Mouse (Mus musculus) heart, postnatal 0 days (tissue): ENCODE results near the gene Pou2f1. TPM values are rescaled to one million over a fixed set of nuclear protein-coding genes. Genes with fewer than 3 reads are reported as not detected.

Source experiments
- ATAC-seq: fragments of 200-750 bp; cut with Nextera tagmentation; 2 replicates; pipeline ENCODE4 v1.8.0; 2017; ENCODE audit warnings: low read depth, moderate number of reproducible peaks, moderate library complexity; ENCODE audit not compliant: insufficient read depth
- DNase-seq: peaks from one replicate; pipeline ENCODE4 v3.0.0-alpha.2; 2016; ENCODE audit warnings: low spot score
- H3K27ac ChIP-seq: fragments of 300-500 bp; sonication (generic); 2 replicates; pipeline ENCODE4 v1.5.1; 2014; ENCODE audit warnings: low read depth, mild to moderate bottlenecking
- H3K27me3 ChIP-seq: fragments of 300-500 bp; sonication (generic); 2 replicates; pipeline ENCODE4 v1.6.1; 2014; ENCODE audit warnings: low read length, mixed read lengths; ENCODE audit not compliant: control insufficient read depth, insufficient read depth
- H3K36me3 ChIP-seq: fragments of 300-500 bp; sonication (generic); replicated peaks from 2 replicates; pipeline ENCODE4 v1.6.1; 2014; ENCODE audit warnings: low read length, mixed read lengths; ENCODE audit not compliant: control insufficient read depth, insufficient read depth
- H3K4me1 ChIP-seq: fragments of 300-500 bp; sonication (generic); 2 replicates; pipeline ENCODE4 v1.6.1; 2014; ENCODE audit warnings: antibody characterized with exemption; ENCODE audit not compliant: control insufficient read depth, insufficient read depth
- H3K4me2 ChIP-seq: fragments of 300-500 bp; sonication (generic); 2 replicates; pipeline ENCODE4 v1.6.1; 2014; ENCODE audit warnings: low read depth, mild to moderate bottlenecking, low read length, moderate library complexity
- H3K4me3 ChIP-seq: fragments of 300-500 bp; sonication (generic); 2 replicates; pipeline ENCODE4 v1.5.1; 2014; ENCODE audit warnings: low read depth, low read length
- H3K9ac ChIP-seq: fragments of 300-500 bp; sonication (generic); replicated peaks from 2 replicates; pipeline ENCODE4 v1.6.1; 2014; ENCODE audit warnings: low read depth, low read length, mixed read lengths
- H3K9me3 ChIP-seq: fragments of 300-500 bp; sonication (generic); replicated peaks from 2 replicates; pipeline ENCODE4 v1.6.1; 2016; ENCODE audit warnings: low read length; ENCODE audit not compliant: control insufficient read depth
- CTCF ChIP-seq: IDR thresholded peaks from 2 replicates; pipeline ENCODE4 v1.5.1; 2016; ENCODE audit warnings: antibody characterized with exemption, control low read depth, low read depth
- EP300 ChIP-seq: IDR thresholded peaks from 2 replicates; pipeline ENCODE4 v1.6.1; 2016; ENCODE audit warnings: antibody characterized with exemption, low read depth
- WGBS: fragments of 180-500 bp; shearing (Covaris S2); extraction: QIAGEN DNeasy Blood & Tissue Kit; methylation state at CpG from one replicate; pipeline ENCODE4 v1.1.7; 2014; 5-methylcytosine and 5-hydroxymethylcytosine counted together
- polyA plus RNA-seq: library from polyadenylated mRNA; unstranded; fragments of >200 nt; fragmentation: Nextera tagmentation; extraction: Ambion mirVana; gene quantifications from 2 replicates; pipeline ENCODE4 v1.2.1, GENCODE M21; 2015
- total RNA-seq: library from RNA; depleted of rRNA; stranded (reverse); fragments of >200 nt; gene quantifications from 2 replicates; pipeline ENCODE4 v1.2.3, GENCODE M21; 2014; ENCODE audit warnings: low replicate concordance

The Pou2f1 gene
- total and polyA plus RNA-seq, 2 experiments from 2014 or later, result 5.2 to 27.0 TPM

DNA sequence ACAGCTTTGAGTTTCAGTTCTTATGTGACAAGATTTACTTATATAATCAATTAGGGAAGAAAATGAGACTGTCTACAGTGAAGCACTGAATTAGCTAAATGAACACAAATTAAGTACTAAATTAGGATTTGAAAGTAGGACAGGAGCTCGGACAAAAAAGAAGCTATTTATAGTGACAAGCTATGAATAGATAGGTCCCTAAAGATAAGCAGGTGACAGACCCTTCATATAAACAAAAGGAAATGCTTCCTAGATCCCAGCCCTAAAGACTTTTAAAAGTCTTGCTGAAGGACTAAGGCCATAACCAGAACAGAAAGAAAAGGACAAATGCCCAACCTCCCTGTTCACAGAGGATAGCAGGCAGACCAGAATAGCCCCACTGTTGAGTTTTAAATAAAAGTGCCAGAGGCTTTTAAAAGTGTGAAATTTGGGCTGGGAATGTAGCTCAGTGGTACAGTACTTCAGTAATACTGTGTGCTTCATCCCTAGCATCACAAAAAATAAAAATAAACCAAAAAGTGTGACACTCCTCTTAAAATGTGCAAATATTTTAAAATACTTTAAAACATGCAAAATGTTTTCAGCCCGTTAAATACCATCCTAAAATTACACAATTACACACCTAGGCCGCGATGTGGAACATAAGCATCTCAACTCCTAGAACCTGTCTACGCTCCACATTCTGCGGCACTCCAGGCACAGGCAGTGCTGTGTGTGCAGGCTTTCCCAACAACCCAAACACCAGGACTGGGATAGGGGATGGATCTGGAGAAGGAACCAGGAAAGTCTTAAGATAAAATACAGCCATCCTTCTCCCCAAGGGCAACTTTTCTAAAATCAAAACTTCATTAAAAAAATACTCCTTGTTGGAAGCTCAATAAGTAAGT, 9.0 kb downstream of the Pou2f1 start:
- 40% methylated on average over 6 of the region's 6 CpGs for WGBS
- Histone ChIP-seq H3K9ac (no peak overlapping the region), H3K4me1 (peaks cover 42% of the 10 kb centered on the region), H3K36me3 (no peaks in the 10 kb centered on the region), H3K27ac (peak overlapping the region; percentile 73), H3K4me3 (no peak overlapping the region), H3K27me3 (no peaks in the 10 kb centered on the region), H3K4me2 (peak overlapping the region; percentile 39), H3K9me3 (no peaks in the 10 kb centered on the region)
- peak; percentile 55 for DNase-seq
- no peak for TF ChIP-seq EP300
- no peak for TF ChIP-seq CTCF
- ATAC-seq, result no peak

DNA sequence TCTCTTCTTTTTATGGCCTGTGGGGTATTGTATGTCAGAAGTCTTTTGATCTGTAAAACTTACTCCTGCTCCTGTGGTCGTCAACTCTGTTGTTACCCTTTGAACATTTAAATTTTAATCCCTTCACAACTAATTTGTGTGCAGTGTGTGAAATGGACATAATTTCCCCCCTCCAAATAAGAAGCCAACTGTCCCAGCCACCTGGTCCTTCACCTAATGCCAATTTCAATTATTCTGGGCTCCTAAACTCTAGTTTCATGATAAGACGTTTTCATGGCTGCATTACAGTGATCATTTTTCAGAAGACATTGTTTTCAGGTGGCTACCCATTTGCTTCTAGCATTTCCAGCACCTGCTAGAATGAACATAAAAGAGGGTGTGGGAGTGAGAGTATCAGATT, 13.9 kb downstream of the Pou2f1 start:
- peaks cover 3% of the 10 kb centered on the region; the same call in 1 of the 2 replicates for H3K36me3 ChIP-seq
- ATAC-seq (no peak), DNase-seq (no peak)
- peaks cover 29% of the 10 kb centered on the region for H3K4me1 ChIP-seq
- no peak overlapping the region for H3K4me2 ChIP-seq
- WGBS, result 86% methylated on average over 2 of the region's 2 CpGs
- no peak overlapping the region for H3K27ac ChIP-seq
- H3K4me3 ChIP-seq, result no peak overlapping the region
- TF ChIP-seq EP300 (no peak), CTCF (no peak)
- no peak overlapping the region for H3K9ac ChIP-seq
- H3K27me3 ChIP-seq, result no peaks in the 10 kb centered on the region
- H3K9me3 ChIP-seq, result no peaks in the 10 kb centered on the region

DNA sequence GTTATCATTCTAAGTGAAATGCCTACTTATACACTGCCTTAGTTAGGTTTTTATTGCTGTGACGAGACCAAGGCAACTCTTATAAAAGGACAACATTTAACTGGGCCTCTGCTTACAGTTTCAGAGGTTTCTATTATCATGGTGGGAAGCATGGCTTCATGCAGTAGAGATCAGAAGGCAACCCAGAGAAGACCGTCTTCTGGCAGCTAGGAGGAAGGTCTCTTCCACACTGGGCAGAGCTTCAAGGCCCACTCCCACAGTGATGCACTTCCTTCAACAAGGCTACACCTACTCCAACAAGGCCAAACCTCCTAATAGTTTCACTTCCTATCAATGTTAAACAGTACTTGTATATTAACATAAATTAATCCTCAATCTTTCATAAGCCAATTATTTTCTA, 14.4 kb downstream of the Pou2f1 start:
- H3K27me3 ChIP-seq, result no peaks in the 10 kb centered on the region
- 95% methylated on average over 2 of the region's 2 CpGs for whole genome bisulfite sequencing

DNA sequence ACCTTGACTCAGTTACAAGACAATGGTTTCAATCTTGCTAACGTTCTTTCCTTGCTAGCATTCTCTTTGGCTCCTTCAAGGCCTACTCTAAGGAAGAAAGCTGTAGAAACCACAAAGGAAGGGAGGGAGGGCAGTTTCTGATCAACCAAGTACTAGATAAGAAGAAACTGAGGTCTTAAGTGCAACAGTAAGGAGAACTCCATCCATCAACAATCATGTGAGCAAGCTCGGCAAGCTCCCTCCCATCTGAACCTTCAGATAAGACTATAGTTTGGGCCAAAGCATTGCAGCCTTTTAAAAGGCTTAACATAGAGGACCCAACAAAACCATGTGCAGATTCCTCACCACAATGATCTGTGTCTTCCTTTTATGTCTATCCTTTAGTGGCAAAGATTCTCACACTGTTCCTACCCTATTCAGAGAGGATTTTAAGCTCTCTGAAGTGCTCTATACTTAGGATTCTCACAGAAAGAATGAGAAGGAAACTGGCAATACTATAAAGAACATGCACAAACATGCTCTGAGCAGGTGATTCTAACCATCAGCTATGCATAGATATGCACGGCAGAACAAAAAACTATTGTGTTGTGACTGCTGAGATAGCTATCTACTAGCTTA, 16.6 kb downstream of the Pou2f1 start:
- Histone ChIP-seq H3K36me3 (peaks cover 3% of the 10 kb centered on the region; the same call in 1 of the 2 replicates), H3K4me2 (no peak overlapping the region), H3K9me3 (no peaks in the 10 kb centered on the region), H3K9ac (no peak overlapping the region), H3K27me3 (no peaks in the 10 kb centered on the region), H3K4me1 (peaks cover 14% of the 10 kb centered on the region), H3K27ac (peak overlapping the region; percentile 0; the same call in 1 of the 2 replicates), H3K4me3 (no peak overlapping the region)
- DNase-seq, result no peak
- 47% methylated on average over 3 of the region's 3 CpGs for WGBS
- TF ChIP-seq CTCF, result no peak
- no peak for TF ChIP-seq EP300
- no peak for ATAC-seq

More for the DNA sequence above, 14.4 kb downstream of the Pou2f1 start:
- Histone ChIP-seq H3K4me1 (peaks cover 24% of the 10 kb centered on the region), H3K9me3 (no peaks in the 10 kb centered on the region), H3K27ac (no peak overlapping the region), H3K36me3 (peaks cover 3% of the 10 kb centered on the region; the same call in 1 of the 2 replicates), H3K4me2 (no peak overlapping the region), H3K9ac (no peak overlapping the region), H3K4me3 (no peak overlapping the region)
- DNase-seq (no peak), ATAC-seq (no peak)
- no peak for TF ChIP-seq EP300
- no peak for TF ChIP-seq CTCF

DNA sequence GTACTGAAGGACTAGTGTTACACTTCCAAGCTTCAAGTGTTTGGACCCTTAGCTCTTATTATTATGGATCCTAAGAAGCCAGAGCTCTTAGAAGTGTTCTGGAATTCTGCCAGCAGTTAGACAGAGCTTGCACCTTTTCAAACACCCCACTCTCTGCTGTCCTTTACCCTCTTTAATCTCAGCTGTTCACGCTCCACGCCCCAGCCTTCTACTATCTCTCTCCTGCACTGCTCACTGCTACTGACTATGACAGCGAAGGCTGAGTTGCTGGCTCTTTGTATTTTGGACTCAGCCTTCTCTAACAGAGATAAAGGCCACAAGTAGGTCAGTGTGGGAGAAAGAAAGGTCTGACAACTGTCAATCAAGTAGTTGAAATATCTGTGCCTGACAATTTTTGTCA, 17.3 kb downstream of the Pou2f1 start:
- H3K4me1 ChIP-seq, result peaks cover 13% of the 10 kb centered on the region
- H3K27ac ChIP-seq, result peak overlapping the region; percentile 0; the same call in 1 of the 2 replicates
- H3K4me3 ChIP-seq, result no peak overlapping the region
- peaks cover 3% of the 10 kb centered on the region; the same call in 1 of the 2 replicates for H3K36me3 ChIP-seq
- no peak overlapping the region for H3K9ac ChIP-seq
- H3K9me3 ChIP-seq, result no peaks in the 10 kb centered on the region
- no peak overlapping the region for H3K4me2 ChIP-seq
- H3K27me3 ChIP-seq, result no peaks in the 10 kb centered on the region
- 30% methylated on average over 3 of the region's 3 CpGs for WGBS
- no peak for ATAC-seq
- no peak for TF ChIP-seq EP300
- no peak for TF ChIP-seq CTCF
- DNase-seq, result no peak
